Mouse (Mus musculus): Measurements from ENCODE around the gene Greb1.

GRCm38 (mm10) chr12:16740059-16740458, 60.6 kb downstream of the Greb1 start:
- no peak for TF ChIP-seq CTCF (IDR thresholded peaks at IDR 0.05; ENCODE audit: extremely low read depth, insufficient read depth, insufficient read length, insufficient replicate concordance)
- TF ChIP-seq POLR2A (IDR thresholded peaks at IDR 0.05; ENCODE audit: low read depth, low read length), result no peak

All from spleen, adult 2 months (tissue).